Mouse (Mus musculus): ENCODE measurements at regions not wholly inside any gene's neighbourhood (a gene's known extent, or its start where the extent isn't known, plus 50 kb on each side); places are given as distances from the start of the nearest gene placed in this dataset.

DNA sequence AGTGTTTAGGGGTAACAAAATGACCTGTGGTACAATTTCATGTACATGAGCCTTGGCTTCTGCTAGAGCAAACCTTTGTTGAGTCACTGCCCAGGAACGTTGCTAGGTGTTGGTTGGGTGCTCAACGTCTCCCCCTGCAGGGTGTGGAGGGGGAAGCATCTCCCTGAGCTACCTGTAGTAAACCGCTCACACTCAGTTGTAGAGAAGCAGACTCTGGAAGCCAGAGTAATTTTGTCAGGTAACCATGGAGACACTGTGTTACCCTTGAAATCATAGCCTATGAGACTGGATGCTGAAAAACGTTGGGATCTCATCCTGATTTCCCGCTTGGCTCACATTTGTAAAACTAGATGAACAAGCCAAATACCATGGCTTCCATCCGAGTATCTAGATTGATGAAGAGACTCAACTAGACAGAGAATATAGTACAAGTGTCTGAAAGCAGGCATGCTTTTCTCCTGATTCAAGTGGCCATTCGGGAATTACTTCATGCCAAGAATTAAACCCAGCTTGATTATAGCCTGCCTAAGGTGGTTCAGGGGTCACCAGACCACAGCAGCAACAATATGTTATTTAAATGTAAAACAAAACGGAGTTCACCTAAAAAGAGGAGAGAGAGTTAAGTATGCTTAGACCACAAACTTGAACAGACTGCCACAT, 63.7 kb upstream of the Ctla4 start:
- in situ Hi-C loops (cut with MboI, MseI), result no loop called here

DNA sequence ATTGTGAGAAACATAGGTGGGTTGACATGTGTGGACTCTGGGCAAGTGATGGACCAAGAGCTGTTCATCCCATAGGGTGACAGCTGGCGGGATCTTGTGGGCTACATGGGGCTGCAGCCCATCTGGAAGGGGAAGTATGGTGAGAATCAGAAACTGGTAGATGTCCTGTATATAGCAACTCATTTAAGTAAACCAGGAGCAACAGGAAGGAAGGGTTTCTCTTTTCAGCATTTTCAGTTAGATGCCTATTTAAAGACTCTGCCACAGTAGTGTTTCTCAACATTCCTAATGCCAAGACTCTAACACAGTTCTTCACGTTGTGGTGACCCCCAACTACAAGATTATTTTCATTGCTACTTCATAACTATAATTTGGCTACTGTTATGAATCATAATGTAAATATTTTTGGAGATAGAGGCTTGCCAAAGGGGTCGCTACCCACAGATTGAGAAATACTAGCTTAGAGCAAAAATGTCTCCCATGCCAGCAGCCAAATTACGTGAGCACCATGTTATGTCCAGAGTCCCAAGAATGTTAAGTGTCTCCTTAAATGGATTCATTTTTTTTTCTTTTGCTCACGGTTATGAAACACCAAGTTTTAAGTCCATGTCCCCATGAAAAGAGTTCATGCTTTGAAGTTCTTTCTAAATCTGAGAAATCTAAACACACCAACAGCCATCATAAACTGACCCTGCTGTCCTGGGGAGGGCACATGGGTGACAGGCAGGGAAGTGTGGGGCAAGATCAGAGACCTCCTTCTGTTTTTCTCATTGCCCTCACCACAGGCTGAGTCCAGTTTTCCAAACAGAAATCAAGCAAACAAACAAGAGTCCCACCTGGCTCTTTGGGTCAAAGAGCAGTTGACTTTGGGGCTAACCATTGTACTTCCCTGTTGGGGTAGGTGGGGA, 62.3 kb upstream of the Ctla4 start:
- in situ Hi-C loops (cut with MboI, MseI), result no loop called here

DNA sequence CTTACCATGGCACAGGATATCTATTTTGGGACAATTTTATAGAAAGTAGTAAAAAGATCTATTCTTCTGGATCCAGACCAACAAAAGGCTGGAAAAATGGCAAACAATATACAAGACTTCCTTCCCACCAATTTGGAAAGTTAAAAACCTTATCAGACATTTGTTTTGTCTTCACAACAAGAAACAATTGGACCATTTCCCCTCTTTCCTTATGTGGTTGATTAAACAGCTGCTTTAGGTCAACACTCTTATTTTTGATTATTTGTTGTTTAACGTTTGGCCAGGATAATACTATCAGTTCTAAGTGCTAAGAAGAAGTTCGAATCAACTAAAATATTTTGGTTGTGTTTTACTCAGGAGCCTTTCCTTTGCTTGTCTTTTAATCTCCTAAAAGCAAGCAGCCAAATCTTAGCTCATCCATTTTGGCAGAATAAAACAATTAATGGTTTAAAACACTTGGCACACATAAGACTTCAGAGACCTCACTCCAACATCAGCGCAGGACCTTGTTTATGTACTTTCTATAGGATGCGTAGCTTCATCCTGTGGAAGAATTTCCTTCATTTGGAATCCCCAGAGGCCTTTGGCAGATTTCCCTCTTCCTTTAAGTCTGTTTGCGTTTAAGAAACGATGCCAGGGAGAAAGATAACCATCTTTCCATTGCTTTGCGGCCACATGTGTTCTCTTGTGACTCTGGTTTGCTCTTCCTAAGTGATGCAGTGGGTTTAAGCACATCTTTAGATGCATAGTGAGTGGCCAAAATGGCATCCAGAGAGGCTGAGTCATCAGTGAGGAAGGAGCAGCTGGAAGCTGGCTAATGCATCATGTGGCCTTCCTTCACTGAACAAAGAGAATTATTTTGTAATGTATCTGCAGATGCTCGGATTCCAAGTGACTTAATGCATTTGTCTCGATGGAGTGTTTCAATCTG, 61.3 kb upstream of the Ctla4 start:
- in situ Hi-C loops (cut with MboI, MseI), result no loop called here

DNA sequence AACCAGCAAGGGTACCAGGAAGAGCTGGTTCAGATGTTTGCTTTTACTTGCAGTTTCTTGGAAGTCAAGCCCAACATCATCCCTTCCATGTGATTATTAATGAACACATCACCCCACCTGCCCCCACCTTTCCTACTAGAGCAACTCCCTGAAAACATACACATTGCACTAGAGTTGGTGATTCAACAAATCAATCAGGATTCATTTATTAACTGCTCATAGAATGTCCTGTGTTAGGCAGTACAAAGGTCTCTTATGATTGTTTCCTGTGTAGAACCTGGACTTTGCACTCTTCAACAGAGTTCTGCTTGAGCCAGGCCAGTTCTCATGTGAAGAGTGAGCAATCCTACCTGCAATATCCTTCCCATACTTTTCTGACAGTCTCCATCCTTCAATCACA, 59.8 kb upstream of the Ctla4 start:
- in situ Hi-C loops (cut with MboI, MseI), result no loop called here

DNA sequence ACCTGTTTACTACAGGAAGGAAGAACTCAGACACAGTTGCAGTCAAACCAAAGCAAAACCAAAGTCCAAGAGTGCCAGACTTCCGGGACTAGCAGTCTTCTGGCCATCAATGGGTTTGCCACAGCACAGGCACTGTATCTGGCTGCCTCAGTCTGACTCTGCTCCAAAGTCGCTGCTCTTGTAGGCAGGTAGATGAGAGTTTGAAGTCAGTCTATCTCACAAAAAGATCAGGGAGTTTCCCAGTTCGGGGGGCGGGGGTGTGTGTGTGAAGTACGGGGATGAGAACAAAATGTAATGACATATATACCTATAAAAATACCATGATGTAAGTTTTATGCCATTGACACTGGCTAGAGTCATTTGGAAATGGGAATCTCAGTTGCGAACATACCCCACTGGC, 58.6 kb upstream of the Ctla4 start:
- in situ Hi-C loops (cut with MboI, MseI), result no loop called here

DNA sequence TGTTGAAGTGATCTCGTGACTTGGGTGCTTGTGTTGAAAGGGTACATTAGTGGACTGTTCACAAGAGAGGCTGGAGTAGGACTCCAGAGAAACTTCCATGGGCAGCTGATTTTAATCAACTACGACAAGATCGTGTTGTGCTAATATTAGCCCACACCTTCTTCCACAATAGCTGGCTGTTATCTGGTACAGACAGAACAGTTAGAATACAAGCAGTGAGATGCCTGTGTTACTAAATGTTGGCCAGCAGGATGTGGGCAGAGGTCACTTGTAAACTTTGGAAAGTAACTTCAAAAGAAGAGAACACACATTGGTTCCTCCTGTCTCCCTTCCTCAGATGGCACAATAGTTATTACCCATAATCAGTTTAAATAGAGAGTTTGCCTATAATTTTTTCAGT, 57.0 kb upstream of the Ctla4 start:
- in situ Hi-C loops (cut with MboI, MseI), result loop anchor here (5.0 kb wide), 1 partner anchor 92 kb away; no protein-coding TSS in a partner anchor

DNA sequence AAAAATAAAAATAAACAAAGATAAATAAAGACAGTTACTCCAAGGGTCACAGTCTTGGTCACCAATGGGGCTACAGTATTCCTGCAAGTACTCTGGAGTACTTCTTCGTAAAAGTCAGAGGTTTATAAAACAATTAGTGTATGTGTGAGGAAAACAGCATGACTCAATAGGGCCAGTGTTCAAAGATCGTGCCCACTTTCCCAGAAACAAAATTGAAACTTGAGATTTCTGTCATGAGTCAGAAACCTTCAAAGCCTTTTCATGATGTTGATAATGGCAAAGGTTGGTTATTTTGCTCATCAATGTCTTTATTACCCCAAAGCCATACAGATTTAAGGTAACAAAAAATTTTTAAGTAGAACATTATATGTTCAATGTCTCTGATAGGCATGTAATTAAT, 53.1 kb upstream of the Ctla4 start:
- in situ Hi-C loops (cut with MboI, MseI), result loop anchor here (5.0 kb wide), 1 partner anchor 89 kb away; no protein-coding TSS in a partner anchor
